Mouse (Mus musculus) midbrain, embryonic 11.5 days (tissue): ENCODE results near the gene 1700030K09Rik. TPM values are rescaled to one million over a fixed set of nuclear protein-coding genes. Genes with fewer than 3 reads are reported as not detected.

Experiments used
- ATAC-seq: fragments of 200-750 bp; cut with Nextera tagmentation; 2 replicates; pipeline ENCODE4 v1.8.0; 2017; ENCODE audit warnings: moderate TSS enrichment, moderate library complexity; ENCODE audit not compliant: low FRiP score
- DNase-seq: peaks from one replicate; pipeline ENCODE4 v3.0.0; 2015; ENCODE audit warnings: low spot score; ENCODE audit errors: missing footprints
- H3K27ac ChIP-seq: fragments of 300-500 bp; sonication (generic); 2 replicates; pipeline ENCODE4 v1.5.1; 2014; ENCODE audit warnings: low read depth, low read length
- H3K27me3 ChIP-seq: fragments of 300-500 bp; sonication (generic); 2 replicates; pipeline ENCODE4 v1.6.1; 2014; ENCODE audit warnings: mild to moderate bottlenecking, low read length, moderate library complexity, mixed read lengths; ENCODE audit not compliant: control insufficient read depth, insufficient read depth
- H3K36me3 ChIP-seq: fragments of 300-500 bp; sonication (generic); 2 replicates; pipeline ENCODE4 v1.6.1; 2014; ENCODE audit warnings: mild to moderate bottlenecking, low read length, moderate library complexity, mixed read lengths; ENCODE audit not compliant: control insufficient read depth, insufficient read depth
- H3K4me1 ChIP-seq: fragments of 300-500 bp; sonication (generic); 2 replicates; pipeline ENCODE4 v1.6.1; 2014; ENCODE audit warnings: low read length; ENCODE audit not compliant: control insufficient read depth, insufficient read depth
- H3K4me2 ChIP-seq: fragments of 300-500 bp; sonication (generic); 2 replicates; pipeline ENCODE4 v1.6.1; 2014; ENCODE audit warnings: mild to moderate bottlenecking, moderate library complexity
- H3K4me3 ChIP-seq: fragments of 300-500 bp; sonication (generic); 2 replicates; pipeline ENCODE4 v1.5.1; 2014; ENCODE audit warnings: low read depth, low read length
- H3K9ac ChIP-seq: fragments of 300-500 bp; sonication (generic); 2 replicates; pipeline ENCODE4 v1.6.1; 2014; ENCODE audit warnings: low read length
- H3K9me3 ChIP-seq: fragments of 300-500 bp; sonication (generic); 2 replicates; pipeline ENCODE4 v1.6.1; 2016; ENCODE audit warnings: low read length; ENCODE audit not compliant: control insufficient read depth
- WGBS: fragments of 180-500 bp; shearing (Covaris S2); extraction: QIAGEN DNeasy Blood & Tissue Kit; methylation state at CpG from one replicate; pipeline ENCODE4 v1.1.7; 2014; 5-methylcytosine and 5-hydroxymethylcytosine counted together
- polyA plus RNA-seq: library from polyadenylated mRNA; unstranded; fragments of >200 nt; fragmentation: Nextera tagmentation; extraction: Ambion mirVana; gene quantifications from 2 replicates; pipeline ENCODE4 v1.2.1, GENCODE M21; 2014

The 1700030K09Rik gene
- polyA plus RNA-seq, 1 experiment from 2014 or later: 13.5 TPM

DNA sequence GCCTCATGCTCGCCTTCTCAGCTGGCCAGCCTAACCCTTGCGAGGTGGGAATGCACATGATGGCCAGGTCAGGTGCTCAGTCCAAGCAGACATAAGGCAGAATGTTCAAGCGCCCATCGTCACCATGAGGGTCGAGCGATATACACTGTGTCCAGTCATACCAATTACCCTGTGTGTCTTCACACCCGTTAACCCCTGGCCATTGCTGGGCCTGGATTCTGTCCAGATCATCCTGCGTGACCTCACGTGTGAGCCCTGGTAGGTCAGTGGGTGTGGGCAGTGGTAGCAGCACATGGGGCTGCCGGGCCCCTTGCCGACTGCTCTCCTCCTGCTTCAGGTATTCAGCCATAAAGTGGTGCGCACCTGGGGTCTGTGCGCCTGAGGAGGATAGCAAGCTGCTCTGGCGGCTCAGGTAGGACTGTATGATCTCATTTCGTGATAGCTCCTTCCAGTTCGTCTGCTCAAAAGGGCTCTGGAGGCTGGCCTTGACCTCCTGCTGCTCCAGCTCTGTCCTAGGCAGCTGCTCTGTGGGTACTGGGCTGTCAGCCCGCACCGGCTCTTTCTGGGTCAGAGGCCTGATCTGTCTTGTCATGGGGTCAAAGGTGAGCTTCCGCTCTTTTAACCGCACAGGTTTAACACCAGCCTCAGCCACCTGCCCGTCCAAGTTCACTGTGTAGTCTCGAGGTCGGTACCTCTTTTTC, 51.9 kb downstream of the 1700030K09Rik start:
- H3K36me3 ChIP-seq: peaks cover 8% of the 10 kb centered on the region
- H3K27ac ChIP-seq: no peak overlapping the region
- H3K4me3 ChIP-seq: no peak overlapping the region
- H3K27me3 ChIP-seq: no peaks in the 10 kb centered on the region
- DNase-seq (no peak), ATAC-seq (no peak)
- H3K4me2 ChIP-seq: no peak overlapping the region
- no peak overlapping the region for H3K9ac ChIP-seq
- WGBS: 88% methylated on average over 23 of the region's 23 CpGs
- peaks cover 16% of the 10 kb centered on the region for H3K4me1 ChIP-seq
- H3K9me3 ChIP-seq: no peaks in the 10 kb centered on the region

DNA sequence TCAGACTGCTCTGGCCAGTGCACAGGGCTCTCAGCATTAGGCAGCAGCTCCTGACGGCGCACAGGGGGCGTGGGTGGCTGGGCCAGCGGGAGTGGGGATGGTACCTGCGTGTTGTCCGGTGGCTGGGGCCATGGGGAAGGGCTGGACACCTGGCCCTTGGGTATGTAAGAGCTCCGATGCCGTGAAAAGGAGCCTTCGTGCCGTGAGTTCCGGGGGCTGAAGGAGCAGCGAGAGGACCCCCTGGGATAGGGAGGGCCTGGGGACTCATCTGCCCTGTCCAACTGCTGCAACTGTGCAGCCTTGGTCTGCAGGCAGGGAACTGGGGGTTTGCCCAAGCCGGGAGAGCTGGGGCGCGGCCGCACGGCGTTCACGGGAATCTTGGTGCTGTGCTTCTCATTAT, 52.5 kb downstream of the 1700030K09Rik start:
- ATAC-seq (no peak), DNase-seq (no peak)
- Histone ChIP-seq H3K27ac (no peak overlapping the region), H3K36me3 (peaks cover 8% of the 10 kb centered on the region), H3K9ac (no peak overlapping the region), H3K4me3 (no peak overlapping the region), H3K4me2 (no peak overlapping the region), H3K4me1 (peaks cover 14% of the 10 kb centered on the region), H3K9me3 (no peaks in the 10 kb centered on the region), H3K27me3 (no peaks in the 10 kb centered on the region)
- 93% methylated on average over 19 of the region's 19 CpGs for WGBS

GRCm38 (mm10) chr8:72497911-72498310, 54.2 kb downstream of the 1700030K09Rik start:
- Histone ChIP-seq H3K4me1 (peaks cover 8% of the 10 kb centered on the region; the same call in 1 of the 2 replicates), H3K27me3 (no peaks in the 10 kb centered on the region), H3K9me3 (no peaks in the 10 kb centered on the region), H3K4me3 (no peak overlapping the region), H3K36me3 (peaks cover 8% of the 10 kb centered on the region), H3K27ac (no peak overlapping the region), H3K4me2 (no peak overlapping the region), H3K9ac (no peak overlapping the region)
- ATAC-seq (no peak), DNase-seq (no peak)
- 90% methylated on average over 1 of the region's 1 CpGs for WGBS

DNA sequence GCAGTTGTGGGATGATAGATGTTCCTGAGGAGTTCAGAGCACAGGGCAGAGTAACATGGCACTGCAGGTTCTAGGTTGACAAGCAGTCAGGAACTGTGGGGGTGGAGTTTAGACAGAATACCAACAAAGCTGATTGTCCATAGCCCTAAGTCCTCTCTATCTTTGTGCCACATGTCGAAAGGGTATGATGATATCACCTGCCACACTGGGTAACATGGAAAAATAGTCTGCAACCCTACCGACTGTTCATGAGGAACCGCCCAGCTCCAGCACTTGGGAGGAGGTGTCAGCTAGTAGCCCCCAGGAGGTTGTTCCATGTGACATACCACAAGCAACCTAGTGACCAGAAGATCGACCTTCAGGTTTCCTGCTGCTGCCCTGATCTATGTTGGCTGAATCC, 54.8 kb downstream of the 1700030K09Rik start:
- Histone ChIP-seq H3K27me3 (no peaks in the 10 kb centered on the region), H3K4me1 (peaks cover 6% of the 10 kb centered on the region; the same call in 1 of the 2 replicates), H3K4me2 (no peak overlapping the region), H3K4me3 (no peak overlapping the region), H3K9ac (no peak overlapping the region), H3K27ac (no peak overlapping the region), H3K36me3 (peaks cover 8% of the 10 kb centered on the region), H3K9me3 (no peaks in the 10 kb centered on the region)
- DNase-seq (no peak), ATAC-seq (no peak)
- WGBS: 92% methylated on average over 4 of the region's 4 CpGs

- Histone ChIP-seq H3K27me3 (no peaks in the 10 kb centered on the region), H3K4me1 (no peaks in the 10 kb centered on the region), H3K4me3 (no peak overlapping the region), H3K36me3 (peaks cover 8% of the 10 kb centered on the region), H3K4me2 (no peak overlapping the region), H3K27ac (no peak overlapping the region), H3K9me3 (no peaks in the 10 kb centered on the region), H3K9ac (no peak overlapping the region)
- no peak for ATAC-seq
- no peak for DNase-seq
- WGBS: 90% methylated on average over 2 of the region's 2 CpGs
These were observed 56.0 kb downstream of the 1700030K09Rik start for GRCm38 (mm10) chr8:72499521-72500284.

GRCm38 (mm10) chr8:72500521-72500931, 56.8 kb downstream of the 1700030K09Rik start:
- Histone ChIP-seq H3K4me2 (no peak overlapping the region), H3K36me3 (peaks cover 3% of the 10 kb centered on the region), H3K27ac (no peak overlapping the region), H3K9ac (no peak overlapping the region), H3K9me3 (no peaks in the 10 kb centered on the region), H3K4me3 (no peak overlapping the region), H3K27me3 (no peaks in the 10 kb centered on the region), H3K4me1 (no peaks in the 10 kb centered on the region)
- DNase-seq: no peak
- 91% methylated on average over 1 of the region's 1 CpGs for WGBS
- ATAC-seq: no peak

DNA sequence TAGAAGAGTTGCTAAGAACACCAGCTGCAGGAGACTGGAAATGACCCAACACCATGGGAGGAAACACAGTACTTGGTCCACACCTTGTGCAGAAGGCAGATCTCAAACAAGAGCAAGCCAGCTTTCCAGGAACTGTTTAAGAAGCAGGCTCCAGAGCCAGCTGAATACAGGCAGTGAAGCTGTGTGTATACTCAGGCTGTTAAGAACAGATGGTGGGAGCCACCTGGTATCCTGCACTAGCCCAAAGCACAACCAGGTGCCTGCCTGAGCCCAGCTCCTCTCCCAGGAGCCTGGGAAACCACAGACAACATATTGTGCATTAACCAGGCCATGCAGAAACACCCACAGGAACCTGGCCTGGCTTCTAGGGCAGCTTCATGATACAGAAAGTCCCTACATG, 60.5 kb downstream of the 1700030K09Rik start:
- DNase-seq: no peak
- Histone ChIP-seq H3K36me3 (no peaks in the 10 kb centered on the region), H3K27me3 (no peaks in the 10 kb centered on the region), H3K27ac (no peak overlapping the region), H3K9ac (no peak overlapping the region), H3K4me2 (no peak overlapping the region), H3K4me1 (no peaks in the 10 kb centered on the region), H3K4me3 (no peak overlapping the region), H3K9me3 (no peaks in the 10 kb centered on the region)
- no peak for ATAC-seq

- ATAC-seq (no peak), DNase-seq (no peak)
- no peak overlapping the region for H3K4me2 ChIP-seq
- no peak overlapping the region for H3K27ac ChIP-seq
- no peak overlapping the region for H3K4me3 ChIP-seq
- no peaks in the 10 kb centered on the region for H3K36me3 ChIP-seq
- H3K4me1 ChIP-seq: no peaks in the 10 kb centered on the region
- H3K9ac ChIP-seq: no peak overlapping the region
- no peaks in the 10 kb centered on the region for H3K9me3 ChIP-seq
- H3K27me3 ChIP-seq: no peaks in the 10 kb centered on the region
These were observed 61.1 kb downstream of the 1700030K09Rik start for GRCm38 (mm10) chr8:72504637-72505314.

- DNase-seq: no peak
- 92% methylated on average over 1 of the region's 1 CpGs for WGBS
- no peak overlapping the region for H3K4me2 ChIP-seq
- H3K9ac ChIP-seq: no peak overlapping the region
- H3K27ac ChIP-seq: no peak overlapping the region
- no peak overlapping the region for H3K4me3 ChIP-seq
- no peaks in the 10 kb centered on the region for H3K36me3 ChIP-seq
- no peaks in the 10 kb centered on the region for H3K4me1 ChIP-seq
- H3K9me3 ChIP-seq: no peaks in the 10 kb centered on the region
- no peaks in the 10 kb centered on the region for H3K27me3 ChIP-seq
- no peak for ATAC-seq
These were observed 63.8 kb downstream of the 1700030K09Rik start for GRCm38 (mm10) chr8:72507505-72507904.
